ENCODE assay signal across 8 mouse cellular contexts in the genomic region with DNA sequence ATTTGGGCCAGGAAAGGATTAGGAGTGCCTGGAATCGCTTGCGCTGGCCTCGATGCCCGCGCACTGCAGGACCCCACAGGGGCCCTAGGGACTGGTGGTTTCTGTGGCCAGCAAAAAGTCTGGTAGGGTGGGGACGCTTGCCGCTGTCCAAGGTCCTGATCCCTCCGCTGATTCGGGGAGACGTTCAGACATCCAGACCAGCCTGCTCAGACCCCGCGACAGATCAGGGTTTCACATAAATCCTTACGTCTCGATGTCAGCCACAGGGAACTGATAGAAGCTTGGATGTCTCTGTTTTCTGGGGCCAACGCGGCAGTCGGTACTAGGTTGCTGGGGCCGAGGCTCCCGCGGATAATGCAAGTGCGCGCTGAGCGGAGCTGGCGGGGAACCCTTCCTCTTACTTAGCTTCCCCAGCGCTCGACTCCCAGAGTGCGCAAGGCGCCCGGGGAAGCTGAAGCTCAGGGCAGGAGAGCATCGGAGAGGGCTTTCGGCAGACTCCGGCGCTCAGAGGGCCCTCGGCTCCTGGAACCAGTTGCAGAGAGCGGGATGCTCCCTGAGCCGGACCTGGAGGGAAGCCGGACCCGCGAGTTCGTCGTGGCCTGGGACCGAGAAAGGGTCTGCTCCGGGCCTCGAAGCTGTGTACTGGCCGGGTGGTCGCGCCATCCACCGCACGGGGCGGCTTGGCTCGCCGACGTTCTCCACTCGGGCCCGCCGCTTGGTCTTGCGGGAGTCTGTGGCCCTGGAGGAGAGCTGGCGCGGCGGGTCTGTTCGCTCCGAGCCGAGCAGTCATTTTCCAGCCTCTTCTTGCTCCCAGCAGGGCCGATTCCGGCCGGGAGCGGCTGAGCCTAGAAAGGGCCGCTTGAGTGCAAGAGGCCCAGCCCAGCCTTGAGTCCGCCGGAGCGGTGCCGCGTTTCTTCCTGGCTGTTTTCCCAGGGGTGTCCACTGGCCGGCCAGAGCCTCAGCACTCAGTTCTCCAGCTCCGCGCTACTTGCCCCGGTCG. TPM values are rescaled to one million over a fixed set of nuclear protein-coding genes. Genes with fewer than 3 reads are reported as not detected.
DNase-seq lines count a peak whose midpoint lies in the region; ATAC-seq lines count a peak whose summit lies in the region.

No protein-coding gene starts in this region.

- H3K9ac ChIP-seq in embryonic facial prominence, embryonic 15.5 days = no peak overlapping the region

- ATAC-seq in embryonic facial prominence, embryonic 15.5 days (ENCODE audit: insufficient number of reproducible peaks, low FRiP score, low TSS enrichment, low read depth) = no peak; the same call in 1 of the 2 replicates
- ATAC-seq in inflammation-experienced regulatory T-cells, adult 6 months = no peak

- WGBS in embryonic facial prominence, embryonic 15.5 days = under 1% methylated on average over 78 of the region's 78 CpGs

- peaks cover 32% of the 10 kb centered on the region for H3K4me1 ChIP-seq in embryonic facial prominence, embryonic 15.5 days

- H3K4me2 ChIP-seq in embryonic facial prominence, embryonic 15.5 days (replicated peaks) = peak overlapping the region; percentile 43

- H3K27me3 ChIP-seq in embryonic facial prominence, embryonic 15.5 days = peaks cover 92% of the 10 kb centered on the region

- intact Hi-C loops in left cerebral cortex, postnatal 25 days (cut with DNase I) = no loop called here

- no peak overlapping the region for H3K27ac ChIP-seq in embryonic facial prominence, embryonic 15.5 days (replicated peaks)

- no peaks in the 10 kb centered on the region for H3K9me3 ChIP-seq in embryonic facial prominence, embryonic 15.5 days (replicated peaks)

- peak; percentile 19 for DNase-seq in 416B (ENCODE audit: low read depth)
- peak; percentile 58 for DNase-seq in NIH3T3 (ENCODE audit: low read depth)
- peak; percentile 88 for DNase-seq in heart, postnatal 4 days
- DNase-seq in left cerebral cortex, postnatal 25 days (ENCODE audit: low spot score in 2 of 2) = peak; percentile 19 to 28
- peak; percentile 91 for DNase-seq in mesoderm, embryonic 11.5 days (ENCODE audit: low read depth, low spot score)
- DNase-seq in spleen, adult 12 weeks (ENCODE audit: low spot score) = peak; percentile 8

- peak overlapping the region; percentile 24 for H3K4me3 ChIP-seq in embryonic facial prominence, embryonic 15.5 days (replicated peaks)

- no peaks in the 10 kb centered on the region for H3K36me3 ChIP-seq in embryonic facial prominence, embryonic 15.5 days

RNA-seq across cellular contexts. Expression of a gene that starts 1.7 kb away (rescaled TPM):
- 1.5 and 2.1 TPM in 2 replicates for polyA plus RNA-seq in embryonic facial prominence, embryonic 15.5 days (2015; fragmentation: Nextera tagmentation; extraction: Ambion mirVana)
- not detected for total RNA-seq in heart, postnatal 4 days (2021)
- not detected for total RNA-seq in left cerebral cortex, postnatal 25 days (2021)
- polyA plus RNA-seq in inflammation-experienced regulatory T-cells, adult 6 months (2017; shearing (Covaris generic)) = under 1 TPM in 1 of 3 experiments, not detected in 2; 0.26 TPM

Comparison
In these comparisons a context has a peak if more than half of its experiments do, and no peak if none do; other contexts are left out.
1. DNase-seq: peak in every context shown above with its lines; median percentile 91 in mesoderm, embryonic 11.5 days; 88 in heart, postnatal 4 days; 58 in NIH3T3; 24 in left cerebral cortex, postnatal 25 days; 19 in 416B; 8 in spleen, adult 12 weeks.